Mouse (Mus musculus): ENCODE measurements around the gene Papln. TPM values are rescaled to one million over a fixed set of nuclear protein-coding genes. Genes with fewer than 3 reads are reported as not detected.

The Papln gene
- total RNA-seq, 1 experiment = 0.62 TPM

GRCm38 (mm10) chr12:83767833-83768232 is 4.4 kb downstream of the Papln start:
- Histone ChIP-seq H3K4me1 (ENCODE audit: control insufficient read depth in 2 of 2, insufficient read depth in 2 of 2, low read length in 2 of 2, poor library complexity in 1 of 2) (peaks cover 0 to 3% of the 10 kb centered on the region in 2 experiments; a peak in 1 of 4 replicates), H3K9me3 (ENCODE audit: control insufficient read depth, insufficient read depth, low read depth, low read length) (no peaks in the 10 kb centered on the region), H3K4me3 (ENCODE audit: insufficient read depth in 1 of 2, low read depth in 1 of 2, low read length in 2 of 2, poor library complexity in 1 of 2, severe bottlenecking in 1 of 2) (no peak overlapping the region), H3K36me3 (ENCODE audit: control insufficient read depth, insufficient read depth, low read length, poor library complexity, severe bottlenecking) (no peaks in the 10 kb centered on the region), H3K9ac (ENCODE audit: insufficient read depth, low read depth, low read length, poor library complexity, severe bottlenecking) (no peak overlapping the region), H3K27ac (ENCODE audit: insufficient read depth, low read depth, low read length, poor library complexity, severe bottlenecking) (no peak overlapping the region)
- no peak for TF ChIP-seq MAFK (IDR thresholded peaks at IDR 0.05; ENCODE audit: insufficient read depth, low read depth, low read length)
- TF ChIP-seq HCFC1 (IDR thresholded peaks at IDR 0.05; ENCODE audit: borderline replicate concordance, insufficient read depth, low read length) = no peak
- TF ChIP-seq ZC3H11A (IDR thresholded peaks at IDR 0.05; ENCODE audit: borderline replicate concordance, low read depth, low read length) = no peak
- TF ChIP-seq CHD2 (IDR thresholded peaks at IDR 0.05; ENCODE audit: low read depth, low read length) = no peak
- TF ChIP-seq ZNF384 (IDR thresholded peaks at IDR 0.05; ENCODE audit: low read depth, low read length) = no peak
- in situ Hi-C loops (cut with MboI; ENCODE audit: low sequenced_read_pairs in 2 of 2, unreplicated experiment in 2 of 2) = no loop called here
- no peak for DNase-seq (ENCODE audit: low read depth, low spot score)

DNA sequence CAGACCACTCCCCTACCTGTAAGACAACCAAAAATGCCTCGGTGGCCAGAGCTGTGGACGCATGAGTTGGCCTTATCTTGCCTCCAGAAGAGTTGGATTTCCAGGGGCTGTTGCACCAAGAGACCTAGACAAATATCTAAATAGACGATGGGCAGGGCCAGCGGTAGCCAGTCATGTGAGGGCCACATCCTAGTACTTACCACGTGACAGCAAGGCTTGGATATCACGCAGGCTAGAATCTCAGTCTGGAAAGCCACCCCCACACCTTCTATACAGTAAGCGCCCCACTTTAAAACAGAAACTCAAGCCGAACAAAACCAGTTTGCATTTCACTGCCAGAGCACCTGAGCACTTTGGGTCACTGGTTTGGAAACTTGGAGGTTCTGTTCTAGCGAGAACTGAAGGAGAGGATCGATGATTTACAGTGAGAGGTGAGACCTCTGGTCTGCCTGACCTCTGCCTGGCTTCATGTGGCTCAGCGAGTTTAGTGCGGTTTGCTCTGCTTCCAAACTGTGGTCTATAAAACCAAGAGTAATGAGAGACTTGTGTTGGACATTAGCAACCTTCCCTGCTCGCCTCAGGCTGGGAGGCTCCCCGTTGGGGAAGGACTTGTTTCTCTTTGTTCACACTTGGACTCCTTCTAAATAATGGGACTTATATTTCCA is 4.9 kb downstream of the Papln start:
- H3K4me1 ChIP-seq (ENCODE audit: control insufficient read depth in 2 of 2, insufficient read depth in 2 of 2, low read length in 2 of 2, poor library complexity in 1 of 2) = peaks cover 0 to 3% of the 10 kb centered on the region in 2 experiments; a peak in 1 of 4 replicates
- TF ChIP-seq CHD2 (IDR thresholded peaks at IDR 0.05; ENCODE audit: low read depth, low read length) (no peak), ZNF384 (IDR thresholded peaks at IDR 0.05; ENCODE audit: low read depth, low read length) (no peak), ZC3H11A (IDR thresholded peaks at IDR 0.05; ENCODE audit: borderline replicate concordance, low read depth, low read length) (no peak), HCFC1 (IDR thresholded peaks at IDR 0.05; ENCODE audit: borderline replicate concordance, insufficient read depth, low read length) (no peak), MAFK (IDR thresholded peaks at IDR 0.05; ENCODE audit: insufficient read depth, low read depth, low read length) (no peak)
- H3K27ac ChIP-seq (ENCODE audit: insufficient read depth, low read depth, low read length, poor library complexity, severe bottlenecking) = no peak overlapping the region
- in situ Hi-C loops (cut with MboI; ENCODE audit: low sequenced_read_pairs in 2 of 2, unreplicated experiment in 2 of 2) = no loop called here
- no peak for DNase-seq (ENCODE audit: low read depth, low spot score)
- no peak overlapping the region for H3K4me3 ChIP-seq (ENCODE audit: insufficient read depth in 1 of 2, low read depth in 1 of 2, low read length in 2 of 2, poor library complexity in 1 of 2, severe bottlenecking in 1 of 2)
- no peak overlapping the region for H3K9ac ChIP-seq (ENCODE audit: insufficient read depth, low read depth, low read length, poor library complexity, severe bottlenecking)
- H3K9me3 ChIP-seq (ENCODE audit: control insufficient read depth, insufficient read depth, low read depth, low read length) = no peaks in the 10 kb centered on the region
- H3K36me3 ChIP-seq (ENCODE audit: control insufficient read depth, insufficient read depth, low read length, poor library complexity, severe bottlenecking) = no peaks in the 10 kb centered on the region

- Histone ChIP-seq H3K9me3 (ENCODE audit: control insufficient read depth, insufficient read depth, low read depth, low read length) (no peaks in the 10 kb centered on the region), H3K4me1 (ENCODE audit: control insufficient read depth in 2 of 2, insufficient read depth in 2 of 2, low read length in 2 of 2, poor library complexity in 1 of 2) (peaks cover 0 to 5% of the 10 kb centered on the region in 2 experiments; a peak in 1 of 4 replicates), H3K36me3 (ENCODE audit: control insufficient read depth, insufficient read depth, low read length, poor library complexity, severe bottlenecking) (no peaks in the 10 kb centered on the region), H3K27ac (ENCODE audit: insufficient read depth, low read depth, low read length, poor library complexity, severe bottlenecking) (no peak overlapping the region), H3K4me3 (ENCODE audit: insufficient read depth in 1 of 2, low read depth in 1 of 2, low read length in 2 of 2, poor library complexity in 1 of 2, severe bottlenecking in 1 of 2) (peak overlapping the region in 1 of 2 experiments; percentile 27; a peak in 1 of 4 replicates), H3K9ac (ENCODE audit: insufficient read depth, low read depth, low read length, poor library complexity, severe bottlenecking) (no peak overlapping the region)
- peak; percentile 71 for TF ChIP-seq ZC3H11A (IDR thresholded peaks at IDR 0.05; ENCODE audit: borderline replicate concordance, low read depth, low read length)
- no peak for TF ChIP-seq CHD2 (IDR thresholded peaks at IDR 0.05; ENCODE audit: low read depth, low read length)
- in situ Hi-C loops (cut with MboI; ENCODE audit: low sequenced_read_pairs in 2 of 2, unreplicated experiment in 2 of 2) = no loop called here
- DNase-seq (ENCODE audit: low read depth, low spot score) = peak; percentile 75
Observed at GRCm38 (mm10) chr12:83770418-83771256, 7.2 kb downstream of the Papln start.

- H3K9ac ChIP-seq (ENCODE audit: insufficient read depth, low read depth, low read length, poor library complexity, severe bottlenecking) = no peak overlapping the region
- no peak overlapping the region for H3K4me3 ChIP-seq (ENCODE audit: insufficient read depth in 1 of 2, low read depth in 1 of 2, low read length in 2 of 2, poor library complexity in 1 of 2, severe bottlenecking in 1 of 2)
- no peak overlapping the region for H3K27ac ChIP-seq (ENCODE audit: insufficient read depth, low read depth, low read length, poor library complexity, severe bottlenecking)
- TF ChIP-seq HCFC1 (IDR thresholded peaks at IDR 0.05; ENCODE audit: borderline replicate concordance, insufficient read depth, low read length) (no peak), MAFK (IDR thresholded peaks at IDR 0.05; ENCODE audit: insufficient read depth, low read depth, low read length) (no peak), ZC3H11A (IDR thresholded peaks at IDR 0.05; ENCODE audit: borderline replicate concordance, low read depth, low read length) (no peak), ZNF384 (IDR thresholded peaks at IDR 0.05; ENCODE audit: low read depth, low read length) (no peak), CHD2 (IDR thresholded peaks at IDR 0.05; ENCODE audit: low read depth, low read length) (no peak)
- no peak for DNase-seq (ENCODE audit: low read depth, low spot score)
- peaks cover 0 to 5% of the 10 kb centered on the region in 2 experiments; a peak in 1 of 4 replicates for H3K4me1 ChIP-seq (ENCODE audit: control insufficient read depth in 2 of 2, insufficient read depth in 2 of 2, low read length in 2 of 2, poor library complexity in 1 of 2)
- no peaks in the 10 kb centered on the region for H3K9me3 ChIP-seq (ENCODE audit: control insufficient read depth, insufficient read depth, low read depth, low read length)
- no peaks in the 10 kb centered on the region for H3K36me3 ChIP-seq (ENCODE audit: control insufficient read depth, insufficient read depth, low read length, poor library complexity, severe bottlenecking)
- in situ Hi-C loops (cut with MboI; ENCODE audit: low sequenced_read_pairs in 2 of 2, unreplicated experiment in 2 of 2) = no loop called here
Observed at GRCm38 (mm10) chr12:83775621-83776020, 12.2 kb downstream of the Papln start.

Measured in ES-E14 (cell line).